Mouse (Mus musculus) T-cell, adult 2 months (primary cell): ENCODE data around the gene Ndufs3.

Experiments used
- DNase-seq: peaks from one replicate; pipeline ENCODE4 v3.0.0; 2022; ENCODE audit warnings: low spot score

The Ndufs3 gene

DNA sequence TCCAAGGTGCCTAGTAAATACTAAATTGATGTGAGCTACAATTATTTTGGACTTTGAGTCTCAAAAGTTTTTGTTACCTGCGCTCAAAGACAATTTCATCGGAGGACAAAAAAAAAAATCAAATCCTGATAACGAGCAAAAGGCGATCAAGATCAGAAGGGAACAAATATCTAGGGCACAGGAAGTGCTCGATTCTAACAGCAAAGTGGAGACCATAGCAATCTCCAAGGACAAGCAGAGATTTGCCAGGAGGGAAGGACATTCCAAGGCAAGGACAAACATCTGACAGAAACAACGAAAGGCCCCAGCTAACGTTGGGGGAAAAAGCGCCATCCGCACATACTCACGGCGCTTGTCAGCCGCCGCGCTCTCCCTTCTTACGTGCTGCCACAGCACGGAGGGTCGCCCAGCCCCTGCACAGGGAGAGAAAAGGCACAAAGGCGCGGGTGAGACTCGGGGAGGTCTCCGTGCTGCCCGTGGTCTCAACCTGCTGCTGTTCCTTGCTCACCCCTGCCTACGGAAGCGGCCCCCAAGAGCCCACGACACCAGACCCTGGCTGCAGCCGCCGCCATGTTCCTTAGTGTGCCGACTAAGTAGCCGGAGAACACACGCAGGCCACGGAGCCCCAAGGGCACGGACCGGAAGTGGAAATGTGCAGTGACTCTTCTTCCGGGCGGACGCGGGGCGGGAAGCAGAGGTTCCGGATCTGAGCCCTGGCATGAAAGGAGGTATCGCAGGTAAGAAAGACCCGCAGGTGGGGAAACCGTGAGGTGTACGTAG, at the start of gene Ndufs3, which contains the start of gene Kbtbd4:
Ndufs3 (minus strand) TSS at position 752 of the 780 bp plus-strand sequence.
Kbtbd4 (plus strand) TSS at position 665 of the 780 bp plus-strand sequence.
- DNase-seq: peak; percentile 90

GRCm38 (mm10) chr2:90953461-90953860, 48.8 kb upstream of the Ndufs3 start:
- DNase-seq: no peak

DNA sequence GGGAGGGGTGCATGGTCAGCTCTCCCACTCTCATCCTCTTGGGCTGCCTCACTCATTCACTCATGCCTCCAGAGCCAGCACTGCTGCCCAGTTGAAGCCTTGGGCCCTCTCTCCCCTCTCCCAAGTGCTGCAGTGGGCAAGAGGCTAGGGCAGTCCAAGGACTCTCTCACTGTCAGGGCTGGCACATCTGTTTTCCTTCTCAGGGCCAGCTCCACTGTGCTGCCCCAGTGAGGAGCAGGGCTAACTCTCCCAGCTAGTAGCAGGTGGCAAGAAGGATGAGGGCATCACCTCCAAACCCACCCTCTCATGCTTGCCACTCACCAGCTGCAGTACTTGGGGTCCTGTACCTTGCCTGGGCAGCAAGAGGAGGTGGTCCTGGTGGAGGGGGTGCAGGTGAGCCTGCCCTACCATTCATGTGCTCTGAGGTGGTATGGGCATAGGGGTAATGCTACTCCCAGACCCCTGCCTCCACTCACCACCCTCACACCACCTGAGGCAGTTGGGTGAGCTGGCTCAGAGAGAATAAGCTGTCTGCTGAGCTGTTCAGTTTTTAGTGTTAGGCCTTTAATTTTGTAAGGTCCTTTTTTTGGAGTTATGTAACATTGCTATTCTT, 46.1 kb upstream of the Ndufs3 start:
- no peak for DNase-seq

DNA sequence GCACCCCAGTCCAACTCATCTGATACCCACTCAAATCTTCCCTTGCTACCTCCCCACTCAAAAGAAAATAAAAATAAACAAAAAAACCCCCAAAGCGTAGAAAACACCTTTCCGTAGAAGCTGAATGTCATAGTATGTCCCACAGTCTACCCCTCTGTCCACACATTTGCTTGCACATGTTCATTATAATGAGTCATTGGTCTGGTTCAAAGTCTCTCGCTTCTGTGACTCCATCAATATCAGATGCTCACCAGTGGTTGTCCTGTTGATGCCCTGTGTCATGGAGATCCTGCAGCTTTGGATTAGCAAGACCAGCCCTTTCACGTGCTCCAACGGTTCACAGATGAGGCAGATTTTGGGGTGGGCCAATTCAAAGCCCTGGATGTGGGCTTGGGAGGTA, 45.5 kb upstream of the Ndufs3 start:
- no peak for DNase-seq

GRCm38 (mm10) chr2:90941744-90942143, 37.1 kb upstream of the Ndufs3 start:
- no peak for DNase-seq

DNA sequence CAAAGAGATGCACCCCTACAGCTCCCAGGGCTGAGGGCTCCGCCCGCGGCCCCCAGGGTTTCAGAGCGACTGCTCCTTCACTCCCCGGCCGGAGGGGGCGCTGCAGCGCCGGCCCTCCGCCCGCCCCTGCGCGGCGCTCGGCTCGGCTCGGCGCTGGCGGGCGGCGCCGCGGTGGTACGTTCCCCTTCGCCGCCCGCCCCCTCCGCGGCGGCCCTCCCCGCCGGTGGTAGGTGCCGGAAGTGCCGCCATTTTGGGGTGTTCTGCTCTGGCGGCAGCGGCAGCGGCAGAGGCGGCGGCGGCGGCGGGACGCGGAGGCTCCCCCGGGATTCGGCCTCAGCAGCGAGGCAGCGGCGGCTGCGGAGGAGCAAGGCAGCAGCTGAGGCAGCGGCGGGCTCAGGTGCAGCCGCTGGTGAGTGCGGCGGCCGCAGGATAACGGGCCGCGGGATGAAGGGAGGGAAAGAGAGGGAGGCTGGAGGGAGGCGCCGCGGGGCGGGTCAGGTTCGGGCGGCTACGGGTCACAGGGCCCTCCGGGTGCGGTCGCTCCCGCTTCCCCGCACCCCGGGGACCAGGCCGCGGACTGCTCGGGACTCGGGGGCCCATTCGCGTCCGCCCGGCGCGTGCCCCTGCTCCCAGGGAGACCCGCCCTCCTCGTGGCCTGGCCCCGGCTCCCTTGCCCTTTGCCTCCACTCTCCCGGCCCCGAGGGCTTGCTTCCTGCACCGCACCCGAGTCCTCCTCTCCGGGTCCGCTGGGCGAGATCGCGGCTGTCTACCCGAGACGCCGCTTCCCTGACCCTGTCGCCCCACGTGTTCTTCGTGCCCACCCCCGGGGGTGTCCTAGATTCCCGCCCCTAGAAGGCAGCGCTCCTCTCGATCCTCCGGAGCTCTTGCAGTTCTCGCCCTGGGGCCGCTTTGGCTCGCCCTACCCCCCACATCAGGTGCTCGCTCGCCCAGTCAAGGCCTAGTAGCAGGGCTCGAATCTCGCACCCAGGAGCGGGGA, 35.9 kb upstream of the Ndufs3 start, which contains the start of gene Celf1:
Celf1 (plus strand) TSS at position 150 of the 997 bp plus-strand sequence.
- DNase-seq: peak; percentile 86

GRCm38 (mm10) chr2:90939750-90940149, 35.1 kb upstream of the Ndufs3 start:
- DNase-seq: no peak

DNA sequence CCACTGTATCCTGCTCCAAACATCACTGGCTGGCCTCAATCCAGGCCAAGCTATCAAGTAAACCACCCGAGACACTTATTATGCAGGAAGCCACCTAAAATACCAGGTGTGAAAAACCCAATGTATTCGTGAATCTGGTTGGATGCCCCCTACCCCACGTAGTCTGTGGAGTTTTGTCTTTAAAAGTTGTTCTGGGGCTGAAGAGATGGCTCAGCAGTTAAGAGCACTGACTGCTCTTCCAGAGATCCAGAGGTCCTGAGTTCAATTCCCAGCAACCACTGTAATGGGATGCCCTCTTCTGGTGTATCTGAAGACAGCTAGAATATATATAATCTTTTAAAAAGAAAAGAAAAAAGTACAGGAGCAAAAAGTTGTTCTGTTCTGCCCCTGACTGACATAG, 33.7 kb upstream of the Ndufs3 start:
- no peak for DNase-seq

- no peak for DNase-seq
Measured at GRCm38 (mm10) chr2:90932273-90932672, 27.6 kb upstream of the Ndufs3 start.

DNA sequence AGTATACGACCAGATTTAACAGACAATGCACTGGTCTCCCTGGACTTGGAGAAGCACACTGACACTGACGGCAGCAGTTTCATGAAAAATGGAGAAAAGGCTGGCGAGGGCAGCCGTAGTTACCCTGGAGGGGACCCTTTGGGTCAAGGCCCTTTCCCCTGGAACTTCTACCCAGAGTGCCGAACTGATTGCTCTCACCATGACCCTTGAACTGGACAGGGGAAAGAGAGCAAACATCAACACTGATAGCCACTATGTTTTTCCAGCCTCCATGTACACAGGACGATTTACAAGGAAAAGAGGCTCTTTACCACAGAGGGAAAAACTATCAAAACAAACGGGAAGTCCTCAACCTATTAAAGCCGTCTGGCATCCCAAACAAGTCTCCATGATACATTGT, 27.2 kb upstream of the Ndufs3 start:
- no peak for DNase-seq

DNA sequence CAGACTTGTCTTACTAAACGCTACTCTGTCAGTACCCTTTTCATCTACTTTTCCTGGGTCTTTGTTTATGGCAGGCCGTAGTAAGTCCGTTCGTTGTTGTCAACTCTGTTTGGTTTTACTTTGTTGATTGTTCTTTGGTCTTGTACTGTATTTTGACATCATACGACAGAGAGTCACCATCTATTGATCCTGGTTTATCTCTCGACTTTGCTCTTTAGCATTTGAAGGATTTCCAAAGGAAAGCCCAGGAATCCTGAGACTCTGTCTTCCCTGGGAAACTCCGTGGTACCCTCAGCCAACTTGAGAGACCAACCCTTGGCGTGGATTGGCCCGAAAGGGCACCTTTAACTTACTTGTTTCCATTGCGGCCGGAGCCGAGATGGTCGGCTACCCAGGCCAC, 23.9 kb upstream of the Ndufs3 start:
- DNase-seq: no peak

GRCm38 (mm10) chr2:90922636-90923035, 18.0 kb upstream of the Ndufs3 start:
- no peak for DNase-seq

DNA sequence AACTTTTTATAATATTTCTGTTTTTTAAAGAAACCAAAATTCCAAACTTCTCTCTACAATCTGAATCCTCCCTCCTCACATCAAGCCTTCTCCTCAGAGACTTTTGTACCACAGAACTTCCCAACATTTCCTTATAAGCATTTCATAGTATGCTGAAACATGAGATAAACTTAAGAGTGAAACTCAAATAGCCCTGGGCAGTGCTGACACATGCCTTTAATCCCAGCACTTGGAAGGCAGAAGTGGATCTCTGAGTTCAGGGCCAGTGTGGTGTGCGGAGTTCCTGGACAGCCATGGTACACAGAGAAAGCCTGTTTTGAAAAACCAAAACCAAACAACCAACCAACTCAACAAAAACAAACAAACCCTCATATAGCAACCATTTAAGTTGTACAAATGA, 16.6 kb upstream of the Ndufs3 start:
- no peak for DNase-seq

DNA sequence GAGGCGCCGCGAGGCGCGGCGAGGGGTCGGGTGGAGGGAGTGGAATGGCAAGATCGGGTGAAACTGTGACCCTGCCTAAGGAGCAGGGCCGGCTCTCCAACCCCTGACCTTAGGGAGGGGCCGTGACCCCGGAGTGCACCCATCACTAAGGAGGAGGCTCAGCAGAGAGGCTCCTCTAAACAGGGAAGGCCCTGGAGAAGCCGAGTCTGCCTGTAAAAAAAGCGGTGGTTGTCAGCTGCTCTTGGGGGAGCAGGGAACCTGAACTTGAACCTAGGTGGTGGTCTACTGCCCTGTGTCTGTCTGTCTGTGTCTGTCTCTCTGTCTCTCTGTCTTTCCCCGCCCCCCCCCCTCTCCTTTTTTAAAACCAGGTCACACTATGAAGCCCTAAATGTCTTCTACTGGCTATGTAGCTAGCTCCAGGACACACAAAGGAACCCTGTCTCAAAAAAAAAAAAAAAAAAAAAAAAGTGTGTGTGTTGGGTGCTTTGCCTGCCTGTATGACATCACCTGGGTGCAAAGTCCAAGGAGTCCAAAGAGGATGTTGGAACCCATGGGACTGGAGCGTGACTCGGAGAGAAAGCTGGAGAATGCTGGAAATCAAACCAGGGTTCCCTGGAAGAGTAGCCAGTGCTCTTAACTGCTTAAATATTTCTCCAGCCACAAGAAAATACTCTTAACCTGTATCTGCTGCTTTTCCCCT, 13.5 kb upstream of the Ndufs3 start:
- DNase-seq: no peak

DNA sequence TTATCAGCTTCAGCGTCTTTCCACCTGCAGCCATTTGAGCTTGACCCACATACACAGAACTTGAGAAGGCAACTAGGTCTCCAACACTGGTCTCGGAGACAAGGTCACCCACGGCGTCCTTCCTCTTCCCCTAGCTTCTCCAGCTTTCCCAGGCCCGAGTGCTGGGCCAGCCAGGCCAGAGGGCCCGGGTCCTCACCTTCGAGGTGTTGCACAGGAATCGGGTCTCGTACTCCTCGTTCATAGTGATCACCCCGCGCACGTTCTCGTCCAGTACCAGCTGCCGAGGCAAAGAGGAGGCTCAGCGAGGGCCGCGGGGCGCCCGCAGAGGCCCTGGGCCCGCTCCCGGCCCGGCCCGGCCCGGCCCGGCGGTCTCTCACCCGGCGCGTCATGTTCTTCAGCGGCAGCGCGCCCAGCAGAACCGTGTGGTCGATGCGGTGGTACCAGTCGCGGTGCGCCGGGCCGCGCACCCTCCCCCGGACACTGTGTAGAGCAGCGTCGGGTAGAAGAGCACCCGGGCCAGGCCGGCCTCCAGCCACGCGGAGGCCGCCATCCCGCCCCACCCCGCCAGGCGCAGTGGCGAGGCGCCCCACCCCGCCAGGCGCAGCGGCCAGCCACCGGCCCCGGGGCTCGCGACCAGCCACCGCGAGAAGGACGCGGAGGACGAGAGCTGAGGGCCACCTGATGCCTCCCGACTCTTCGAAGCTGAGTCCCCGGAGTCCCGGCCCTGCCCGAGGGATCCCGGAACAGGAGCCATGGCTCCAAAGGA, 12.8 kb upstream of the Ndufs3 start:
- DNase-seq: peak; percentile 45

- no peak for DNase-seq
Measured at GRCm38 (mm10) chr2:90916560-90917232, 12.1 kb upstream of the Ndufs3 start.

- no peak for DNase-seq
Measured at GRCm38 (mm10) chr2:90915516-90915915, 10.9 kb upstream of the Ndufs3 start.

GRCm38 (mm10) chr2:90913671-90914070, 9.0 kb upstream of the Ndufs3 start:
- no peak for DNase-seq

- DNase-seq: no peak
Measured at GRCm38 (mm10) chr2:90911668-90912067, 7.0 kb upstream of the Ndufs3 start.

DNA sequence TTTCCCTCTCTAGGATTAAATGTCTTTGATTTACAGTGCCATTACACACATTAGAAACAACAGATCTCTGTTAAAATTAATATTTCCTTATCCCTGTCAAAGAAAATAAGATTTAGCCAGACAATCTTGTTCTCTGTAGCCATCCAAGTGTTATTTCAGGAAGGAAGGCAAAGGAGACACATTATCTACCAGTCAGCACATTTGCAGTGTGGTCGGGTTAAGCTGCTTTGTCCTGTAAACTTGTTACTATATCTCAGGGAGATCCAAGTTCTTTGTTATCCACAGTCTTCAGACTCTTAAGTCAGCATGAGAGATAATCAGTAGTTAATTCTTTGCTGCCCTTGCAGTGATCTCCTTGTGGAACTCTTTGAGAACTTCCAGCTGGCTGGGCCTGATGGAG, 6.2 kb upstream of the Ndufs3 start:
- no peak for DNase-seq
